7 mouse cellular contexts compared by ENCODE assay signal in the genomic region with DNA sequence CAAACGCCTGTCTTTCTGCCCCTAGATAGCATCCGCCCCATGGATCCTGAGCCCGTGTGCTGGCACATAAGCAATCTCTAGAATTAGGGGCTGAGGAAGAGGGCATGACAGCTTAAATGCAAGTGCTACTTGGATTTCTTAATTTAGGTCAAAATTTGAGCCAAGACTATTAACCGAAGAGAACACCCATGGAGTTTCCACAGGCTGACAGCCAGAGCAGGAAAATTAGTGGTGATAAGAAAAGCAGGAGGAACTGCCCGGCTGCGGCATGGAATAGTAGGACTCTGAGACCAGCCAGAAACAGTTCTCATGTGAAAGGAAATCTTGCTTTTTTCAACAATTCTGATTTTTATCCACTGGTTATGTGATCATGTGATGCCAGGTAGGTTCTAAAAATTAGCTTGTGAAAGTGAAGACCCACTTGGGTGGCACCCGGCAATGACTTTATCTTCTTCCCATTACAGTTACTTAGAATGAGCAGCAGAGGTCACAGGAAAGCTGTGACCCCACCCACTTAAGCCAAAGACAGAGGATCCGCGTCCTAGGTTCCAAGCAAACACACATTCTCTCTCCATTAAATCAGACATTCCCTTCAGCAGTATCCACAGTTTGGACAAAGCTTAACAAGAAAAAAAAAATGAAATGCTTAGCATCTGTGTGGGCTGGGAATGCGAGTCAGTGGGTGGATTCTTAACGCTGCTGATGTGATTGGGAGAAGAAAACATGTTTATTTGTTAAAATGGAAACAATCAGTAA.
DNase-seq lines count a peak whose midpoint lies in the region; ATAC-seq and TF ChIP-seq lines count a peak whose summit lies in the region.

No protein-coding gene starts in this region.

- ATAC-seq in embryonic facial prominence, embryonic 15.5 days (ENCODE audit: insufficient number of reproducible peaks, low FRiP score, low TSS enrichment, low read depth) = 0 out of 2 replicates have a peak, but pooled peaks have one; percentile 7
- no peak for ATAC-seq in heart, embryonic 11.5 days (replicated peaks; ENCODE audit: insufficient number of reproducible peaks, low FRiP score, low TSS enrichment)

- no peak overlapping the region for H3K9ac ChIP-seq in embryonic facial prominence, embryonic 15.5 days
- H3K9ac ChIP-seq in heart, embryonic 11.5 days (ENCODE audit: low read depth, low read length) = no peak overlapping the region

- H3K27me3 ChIP-seq in kidney, adult 2 months (replicated peaks; ENCODE audit: control insufficient read depth, insufficient read depth, low read length) = no peaks in the 10 kb centered on the region
- no peaks in the 10 kb centered on the region for H3K27me3 ChIP-seq in embryonic facial prominence, embryonic 15.5 days
- no peaks in the 10 kb centered on the region for H3K27me3 ChIP-seq in heart, embryonic 11.5 days (ENCODE audit: control insufficient read depth, insufficient read depth, low read length)

- TF ChIP-seq CTCF in kidney, adult 2 months (conservative IDR thresholded peaks at IDR 0.05; ENCODE audit: insufficient read depth, insufficient read length, low read depth, low read length) = no peak

- H3K4me1 ChIP-seq in kidney, adult 2 months (ENCODE audit: control insufficient read depth, insufficient read depth, low read length) = no peaks in the 10 kb centered on the region; the same call in 1 of the 2 replicates
- H3K4me1 ChIP-seq in embryonic facial prominence, embryonic 15.5 days = peaks cover 15% of the 10 kb centered on the region
- peaks cover 19% of the 10 kb centered on the region for H3K4me1 ChIP-seq in heart, embryonic 11.5 days (ENCODE audit: control insufficient read depth, insufficient read depth, low read length)

- TF ChIP-seq POLR2A in kidney, adult 2 months (IDR thresholded peaks at IDR 0.05; ENCODE audit: low read depth, low read length) = no peak

- H3K27ac ChIP-seq in kidney, adult 2 months (ENCODE audit: insufficient read depth, low read depth, low read length) = peak overlapping the region; percentile 38; the same call in 1 of the 2 replicates
- peak overlapping the region; percentile 45; the same call in 1 of the 2 replicates for H3K27ac ChIP-seq in embryonic facial prominence, embryonic 15.5 days (replicated peaks)
- H3K27ac ChIP-seq in heart, embryonic 11.5 days (ENCODE audit: low read depth, low read length) = peak overlapping the region; percentile 51; the same call in 1 of the 2 replicates

- 70% methylated on average over 11 of the region's 11 CpGs for WGBS in kidney, adult 2 months
- 56% methylated on average over 11 of the region's 11 CpGs for WGBS in embryonic facial prominence, embryonic 15.5 days
- 42% methylated on average over 11 of the region's 11 CpGs for WGBS in heart, embryonic 11.5 days (ENCODE audit: insufficient replicate concordance)

- no peaks in the 10 kb centered on the region for H3K36me3 ChIP-seq in kidney, adult 2 months (ENCODE audit: control insufficient read depth, insufficient read depth, low read length)
- H3K36me3 ChIP-seq in embryonic facial prominence, embryonic 15.5 days = peaks cover 28% of the 10 kb centered on the region
- H3K36me3 ChIP-seq in heart, embryonic 11.5 days (ENCODE audit: control insufficient read depth, insufficient read depth, low read length) = 0 out of 2 replicates have a peak, but pooled peaks cover 5% of the 10 kb centered on the region

- H3K4me3 ChIP-seq in kidney, adult 2 months (ENCODE audit: insufficient read depth, low read depth, low read length) = no peak overlapping the region
- H3K4me3 ChIP-seq in embryonic facial prominence, embryonic 15.5 days (replicated peaks) = no peak overlapping the region
- H3K4me3 ChIP-seq in heart, embryonic 11.5 days (ENCODE audit: low read depth, low read length) = no peak overlapping the region

- H3K9me3 ChIP-seq in embryonic facial prominence, embryonic 15.5 days (replicated peaks) = no peaks in the 10 kb centered on the region
- H3K9me3 ChIP-seq in heart, embryonic 11.5 days (replicated peaks; ENCODE audit: control insufficient read depth, low read length) = no peaks in the 10 kb centered on the region

- no peak overlapping the region for H3K4me2 ChIP-seq in embryonic facial prominence, embryonic 15.5 days (replicated peaks)
- H3K4me2 ChIP-seq in heart, embryonic 11.5 days = no peak overlapping the region

- DNase-seq in kidney, adult 2 months = peak; percentile 37
- DNase-seq in kidney, adult 18-20 months = no peak
- DNase-seq in lung, postnatal 36 days = peak; percentile 32
- no peak for DNase-seq in B cell, adult 2 months
- no peak for DNase-seq in thymus, postnatal 14 days

Comparison
In these comparisons a context has a peak if more than half of its experiments do, and no peak if none do; other contexts are left out.
1. DNase-seq: peak in kidney, adult 2 months (single experiment) and lung, postnatal 36 days (single experiment); none in kidney, adult 18-20 months (single experiment), B cell, adult 2 months (0 of 2) and thymus, postnatal 14 days (single experiment).
2. Peak in every context shown above with its lines, with median percentiles within 50 percentile points of each other: H3K27ac ChIP-seq.